Mouse (Mus musculus) thymus, adult 2 months (tissue): ENCODE results near the gene Prkcz.

Experiments
- CTCF ChIP-seq: fragments of 200-500 bp; IDR thresholded peaks from 2 replicates; pipeline ENCODE4 v1.5.1; 2012; ENCODE audit warnings: mild to moderate bottlenecking, control low read depth, low read length, moderate library complexity, borderline replicate concordance; ENCODE audit not compliant: control insufficient read depth, poor library complexity, insufficient read depth; ENCODE audit errors: extremely low read depth
- POLR2A ChIP-seq: fragments of 200-500 bp; IDR thresholded peaks from 2 replicates; pipeline ENCODE4 v1.6.1; 2012; ENCODE audit warnings: mild to moderate bottlenecking, low read length, control low read depth, moderate library complexity; ENCODE audit not compliant: control insufficient read depth, poor library complexity, insufficient read depth; ENCODE audit errors: extremely low read depth

DNA sequence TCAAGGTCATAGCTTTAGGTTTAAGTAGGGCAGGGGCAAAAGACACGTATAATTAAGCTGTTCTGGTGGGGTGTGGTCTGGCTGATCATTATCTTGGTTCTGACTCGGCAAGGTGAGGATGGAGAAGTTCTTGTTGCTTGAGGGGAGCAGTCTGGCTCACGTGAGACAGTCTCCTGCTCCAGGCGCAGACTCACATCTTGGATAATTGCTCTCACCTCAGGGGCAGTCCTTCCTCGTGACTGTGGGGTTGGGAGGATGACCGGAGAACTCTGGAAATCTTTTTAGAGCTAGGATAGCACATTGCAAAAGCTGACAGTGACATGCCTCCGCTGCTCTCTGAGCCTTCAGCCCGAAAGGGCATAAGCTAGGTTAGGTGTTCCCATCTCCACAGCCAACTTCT is 36.6 kb downstream of the Prkcz start:
- TF ChIP-seq POLR2A, result no peak
- no peak for TF ChIP-seq CTCF
